ENCODE assay signal across 8 mouse cellular contexts in genomic region chr5:24455613-24456012, GRCm38 (mm10). TPM values are rescaled to one million over a fixed set of nuclear protein-coding genes. Genes with fewer than 3 reads are reported as not detected.
DNase-seq lines count a peak whose midpoint lies in the region; ATAC-seq and TF ChIP-seq lines count a peak whose summit lies in the region.

No protein-coding gene starts in this region.

- WGBS in heart, embryonic 14.5 days = 58% methylated on average over 7 of the region's 7 CpGs
- WGBS in embryonic facial prominence, embryonic 11.5 days = 55% methylated on average over 7 of the region's 7 CpGs
- WGBS in heart, postnatal 0 days = 63% methylated on average over 7 of the region's 7 CpGs
- WGBS in midbrain, embryonic 11.5 days = 63% methylated on average over 7 of the region's 7 CpGs

- DNase-seq in heart, adult 8-10 months (ENCODE audit: low spot score) = no peak
- DNase-seq in embryonic facial prominence, embryonic 11.5 days (ENCODE audit: low spot score) = no peak
- DNase-seq in heart, postnatal 0 days (ENCODE audit: low spot score) = no peak
- no peak for DNase-seq in midbrain, embryonic 11.5 days (ENCODE audit: low spot score, missing footprints)
- no peak for DNase-seq in urinary bladder, postnatal 25 days (ENCODE audit: low spot score)
- no peak for DNase-seq in adrenal gland, postnatal 4 days (ENCODE audit: low spot score in 2 of 2)
- DNase-seq in right cerebral cortex, postnatal 10 days (ENCODE audit: low spot score in 2 of 2) = no peak

- H3K4me3 ChIP-seq in heart, embryonic 14.5 days (ENCODE audit: control insufficient read depth in 1 of 2, insufficient read depth in 1 of 2, low read depth in 1 of 2, low read length in 2 of 2) = no peak overlapping the region
- H3K4me3 ChIP-seq in embryonic facial prominence, embryonic 11.5 days (ENCODE audit: low read depth, low read length) = no peak overlapping the region
- H3K4me3 ChIP-seq in heart, postnatal 0 days (ENCODE audit: low read depth, low read length) = no peak overlapping the region
- no peak overlapping the region for H3K4me3 ChIP-seq in midbrain, embryonic 11.5 days (ENCODE audit: low read depth, low read length)

- no peaks in the 10 kb centered on the region for H3K9me3 ChIP-seq in heart, embryonic 14.5 days (ENCODE audit: control insufficient read depth, low read length)
- H3K9me3 ChIP-seq in embryonic facial prominence, embryonic 11.5 days (replicated peaks; ENCODE audit: control insufficient read depth, low read length) = no peaks in the 10 kb centered on the region
- no peaks in the 10 kb centered on the region for H3K9me3 ChIP-seq in heart, postnatal 0 days (replicated peaks; ENCODE audit: control insufficient read depth, low read length)
- no peaks in the 10 kb centered on the region for H3K9me3 ChIP-seq in midbrain, embryonic 11.5 days (ENCODE audit: control insufficient read depth, low read length)

- no peak for TF ChIP-seq CTCF in heart, postnatal 0 days (IDR thresholded peaks at IDR 0.05; ENCODE audit: low read depth)

- H3K4me1 ChIP-seq in heart, embryonic 14.5 days (ENCODE audit: control insufficient read depth in 2 of 2, insufficient read depth in 2 of 2, low read length in 2 of 2) = peaks cover 17 to 36% of the 10 kb centered on the region in 2 experiments
- peaks cover 9% of the 10 kb centered on the region for H3K4me1 ChIP-seq in embryonic facial prominence, embryonic 11.5 days (ENCODE audit: control insufficient read depth, insufficient read depth, low read length)
- peaks cover 15% of the 10 kb centered on the region for H3K4me1 ChIP-seq in heart, postnatal 0 days (ENCODE audit: control insufficient read depth, insufficient read depth)
- H3K4me1 ChIP-seq in midbrain, embryonic 11.5 days (ENCODE audit: control insufficient read depth, insufficient read depth, low read length) = peaks cover 34% of the 10 kb centered on the region

- peak overlapping the region; percentile 58 to 72 for H3K27ac ChIP-seq in heart, embryonic 14.5 days (replicated peaks in 1 of 2; ENCODE audit: control insufficient read depth in 1 of 2, insufficient read depth in 1 of 2, low read depth in 2 of 2, low read length in 2 of 2)
- no peak overlapping the region for H3K27ac ChIP-seq in embryonic facial prominence, embryonic 11.5 days (replicated peaks; ENCODE audit: low read depth, low read length)
- H3K27ac ChIP-seq in heart, postnatal 0 days (ENCODE audit: low read depth) = peak overlapping the region; percentile 73
- no peak overlapping the region for H3K27ac ChIP-seq in midbrain, embryonic 11.5 days (ENCODE audit: low read depth, low read length)

- peaks cover 13% of the 10 kb centered on the region for H3K36me3 ChIP-seq in heart, embryonic 14.5 days (ENCODE audit: control insufficient read depth, insufficient read depth, low read length)
- no peaks in the 10 kb centered on the region; the same call in 1 of the 2 replicates for H3K36me3 ChIP-seq in embryonic facial prominence, embryonic 11.5 days (replicated peaks; ENCODE audit: control insufficient read depth, insufficient read depth, low read depth, low read length)
- 0 out of 2 replicates have a peak, but pooled peaks cover 5% of the 10 kb centered on the region for H3K36me3 ChIP-seq in heart, postnatal 0 days (replicated peaks; ENCODE audit: control insufficient read depth, insufficient read depth, low read length)
- H3K36me3 ChIP-seq in midbrain, embryonic 11.5 days (ENCODE audit: control insufficient read depth, insufficient read depth, low read length) = no peaks in the 10 kb centered on the region

- no peak for TF ChIP-seq EP300 in heart, postnatal 0 days (IDR thresholded peaks at IDR 0.05; ENCODE audit: low read depth)

- peak overlapping the region; percentile 36; the same call in 1 of the 2 replicates for H3K9ac ChIP-seq in heart, embryonic 14.5 days (ENCODE audit: low read length)
- H3K9ac ChIP-seq in embryonic facial prominence, embryonic 11.5 days (replicated peaks; ENCODE audit: low read length) = no peak overlapping the region
- 0 out of 2 replicates have a peak overlapping the region, but pooled peaks have one; percentile 20 for H3K9ac ChIP-seq in heart, postnatal 0 days (replicated peaks; ENCODE audit: low read depth, low read length)
- peak overlapping the region; percentile 13; the same call in 1 of the 2 replicates for H3K9ac ChIP-seq in midbrain, embryonic 11.5 days (ENCODE audit: low read length)

- 0 out of 2 replicates have a peak overlapping the region, but pooled peaks have one; percentile 95 for H3K4me2 ChIP-seq in heart, embryonic 14.5 days (ENCODE audit: low read length)
- H3K4me2 ChIP-seq in embryonic facial prominence, embryonic 11.5 days (ENCODE audit: low read depth, low read length) = peak overlapping the region; percentile 2; the same call in 1 of the 2 replicates
- peak overlapping the region; percentile 30; the same call in 1 of the 2 replicates for H3K4me2 ChIP-seq in heart, postnatal 0 days (ENCODE audit: low read depth, low read length)
- H3K4me2 ChIP-seq in midbrain, embryonic 11.5 days = 0 out of 2 replicates have a peak overlapping the region, but pooled peaks have one; percentile 8

- no peak for ATAC-seq in heart, embryonic 14.5 days (ENCODE audit: insufficient number of reproducible peaks, insufficient read depth, low FRiP score, low read depth)
- no peak for ATAC-seq in embryonic facial prominence, embryonic 11.5 days (replicated peaks; ENCODE audit: insufficient number of reproducible peaks, low FRiP score, low TSS enrichment, low read depth)
- no peak for ATAC-seq in heart, postnatal 0 days (ENCODE audit: insufficient read depth, low read depth)
- no peak for ATAC-seq in midbrain, embryonic 11.5 days (ENCODE audit: low FRiP score)

- no peaks in the 10 kb centered on the region for H3K27me3 ChIP-seq in heart, embryonic 14.5 days (ENCODE audit: control insufficient read depth, insufficient read depth, low read length)
- H3K27me3 ChIP-seq in embryonic facial prominence, embryonic 11.5 days (ENCODE audit: control insufficient read depth, insufficient read depth, low read length) = no peaks in the 10 kb centered on the region
- H3K27me3 ChIP-seq in heart, postnatal 0 days (ENCODE audit: control insufficient read depth, insufficient read depth, low read length) = no peaks in the 10 kb centered on the region
- H3K27me3 ChIP-seq in midbrain, embryonic 11.5 days (ENCODE audit: control insufficient read depth, insufficient read depth, low read length) = no peaks in the 10 kb centered on the region

RNA-seq across cellular contexts. Expression of gene Agap3, which starts 3.6 kb away (rescaled TPM):
- 36.7 and 38.7 TPM in 2 replicates for polyA plus RNA-seq in heart, embryonic 14.5 days (2014; fragmentation: Nextera tagmentation; extraction: Ambion mirVana)
- 100 to 1,000 TPM in 1 of 4 experiments, 10 to 100 TPM in 3; 88.8 to 101 (median 95.0) TPM for total RNA-seq in heart, adult 8-10 months (2022)
- 40.0 and 45.1 TPM in 2 replicates for polyA plus RNA-seq in embryonic facial prominence, embryonic 11.5 days (2014; fragmentation: Nextera tagmentation; extraction: Ambion mirVana)
- total RNA-seq in heart, postnatal 0 days (2014; rRNA removed; ENCODE audit: low replicate concordance) = 39.3 and 40.6 TPM in 2 replicates
- 15.6 and 18.3 TPM in 2 replicates for polyA plus RNA-seq in heart, postnatal 0 days (2015; fragmentation: Nextera tagmentation; extraction: Ambion mirVana)
- polyA plus RNA-seq in midbrain, embryonic 11.5 days (2014; fragmentation: Nextera tagmentation; extraction: Ambion mirVana) = 43.1 and 57.0 TPM in 2 replicates
- 10 to 100 TPM; 88.4 to 89.2 TPM for total RNA-seq in adrenal gland, postnatal 4 days (2021)

RNA-seq across cellular contexts. Expression of gene Tmub1, which starts 8.0 kb away (rescaled TPM):
- polyA plus RNA-seq in heart, embryonic 14.5 days (2014; fragmentation: Nextera tagmentation; extraction: Ambion mirVana) = 18.3 and 20.5 TPM in 2 replicates
- total RNA-seq in heart, adult 8-10 months (2022) = 10 to 100 TPM in 3 of 4 experiments, 1 to 10 TPM in 1; 9.8 to 12.3 (median 11.8) TPM
- 20.2 and 24.7 TPM in 2 replicates for polyA plus RNA-seq in embryonic facial prominence, embryonic 11.5 days (2014; fragmentation: Nextera tagmentation; extraction: Ambion mirVana)
- total RNA-seq in heart, postnatal 0 days (2014; rRNA removed; ENCODE audit: low replicate concordance) = 30.8 and 36.7 TPM in 2 replicates
- 16.5 and 17.3 TPM in 2 replicates for polyA plus RNA-seq in heart, postnatal 0 days (2015; fragmentation: Nextera tagmentation; extraction: Ambion mirVana)
- polyA plus RNA-seq in midbrain, embryonic 11.5 days (2014; fragmentation: Nextera tagmentation; extraction: Ambion mirVana) = 30.5 and 32.3 TPM in 2 replicates
- 10 to 100 TPM; 11.1 to 11.3 TPM for total RNA-seq in adrenal gland, postnatal 4 days (2021)

RNA-seq across cellular contexts. Expression of gene Fastk, which starts 10.5 kb away (rescaled TPM):
- 157 and 181 TPM in 2 replicates for polyA plus RNA-seq in heart, embryonic 14.5 days (2014; fragmentation: Nextera tagmentation; extraction: Ambion mirVana)
- 100 to 1,000 TPM; 297 to 351 (median 327) TPM for total RNA-seq in heart, adult 8-10 months (2022)
- polyA plus RNA-seq in embryonic facial prominence, embryonic 11.5 days (2014; fragmentation: Nextera tagmentation; extraction: Ambion mirVana) = 77.8 and 88.2 TPM in 2 replicates
- 368 and 470 TPM in 2 replicates for total RNA-seq in heart, postnatal 0 days (2014; rRNA removed; ENCODE audit: low replicate concordance)
- 219 and 223 TPM in 2 replicates for polyA plus RNA-seq in heart, postnatal 0 days (2015; fragmentation: Nextera tagmentation; extraction: Ambion mirVana)
- polyA plus RNA-seq in midbrain, embryonic 11.5 days (2014; fragmentation: Nextera tagmentation; extraction: Ambion mirVana) = 79.3 and 84.6 TPM in 2 replicates
- total RNA-seq in adrenal gland, postnatal 4 days (2021) = 100 to 1,000 TPM; 108 to 127 TPM

RNA-seq across cellular contexts. Expression of gene Slc4a2, which starts 32.0 kb away (rescaled TPM):
- polyA plus RNA-seq in heart, embryonic 14.5 days (2014; fragmentation: Nextera tagmentation; extraction: Ambion mirVana) = 18.7 and 20.4 TPM in 2 replicates
- total RNA-seq in heart, adult 8-10 months (2022) = 10 to 100 TPM; 21.9 to 32.5 (median 24.7) TPM
- 16.5 and 20.6 TPM in 2 replicates for polyA plus RNA-seq in embryonic facial prominence, embryonic 11.5 days (2014; fragmentation: Nextera tagmentation; extraction: Ambion mirVana)
- total RNA-seq in heart, postnatal 0 days (2014; rRNA removed; ENCODE audit: low replicate concordance) = 74.9 and 110 TPM in 2 replicates
- polyA plus RNA-seq in heart, postnatal 0 days (2015; fragmentation: Nextera tagmentation; extraction: Ambion mirVana) = 20.8 and 21.5 TPM in 2 replicates
- 16.7 and 21.5 TPM in 2 replicates for polyA plus RNA-seq in midbrain, embryonic 11.5 days (2014; fragmentation: Nextera tagmentation; extraction: Ambion mirVana)
- 10 to 100 TPM; 60.8 to 70.1 TPM for total RNA-seq in adrenal gland, postnatal 4 days (2021)

RNA-seq across cellular contexts. Expression of gene Cdk5, which starts 32.3 kb away (rescaled TPM):
- polyA plus RNA-seq in heart, embryonic 14.5 days (2014; fragmentation: Nextera tagmentation; extraction: Ambion mirVana) = 28.6 and 31.0 TPM in 2 replicates
- 10 to 100 TPM; 17.3 to 23.7 (median 19.1) TPM for total RNA-seq in heart, adult 8-10 months (2022)
- polyA plus RNA-seq in embryonic facial prominence, embryonic 11.5 days (2014; fragmentation: Nextera tagmentation; extraction: Ambion mirVana) = 49.9 and 50.8 TPM in 2 replicates
- 17.3 and 21.6 TPM in 2 replicates for total RNA-seq in heart, postnatal 0 days (2014; rRNA removed; ENCODE audit: low replicate concordance)
- polyA plus RNA-seq in heart, postnatal 0 days (2015; fragmentation: Nextera tagmentation; extraction: Ambion mirVana) = 30.9 and 32.2 TPM in 2 replicates
- 52.8 and 58.1 TPM in 2 replicates for polyA plus RNA-seq in midbrain, embryonic 11.5 days (2014; fragmentation: Nextera tagmentation; extraction: Ambion mirVana)
- total RNA-seq in adrenal gland, postnatal 4 days (2021) = 10 to 100 TPM; 42.6 to 43.9 TPM

Comparison
In these comparisons a context has a peak if more than half of its experiments do, and no peak if none do; other contexts are left out.
1. H3K27ac ChIP-seq: peak in heart, embryonic 14.5 days (2 of 2) and heart, postnatal 0 days (single experiment); none in embryonic facial prominence, embryonic 11.5 days (single experiment) and midbrain, embryonic 11.5 days (single experiment).
2. H3K4me2 ChIP-seq: peak in every context shown above with its lines; median percentile 95 in heart, embryonic 14.5 days; 30 in heart, postnatal 0 days; 8 in midbrain, embryonic 11.5 days; 2 in embryonic facial prominence, embryonic 11.5 days.